Mouse (Mus musculus): ENCODE results near the gene Krtap4-8. TPM values are rescaled to one million over a fixed set of nuclear protein-coding genes. Genes with fewer than 3 reads are reported as not detected.
"Not testable (repeated sequence)": the region's sequence is repeated elsewhere in the genome, so short reads cannot be mapped to it uniquely, and the experiment has no call there.

The Krtap4-8 gene
- not detected in 2 replicates for polyA plus RNA-seq (2014; fragmentation: Nextera tagmentation; extraction: Ambion mirVana)

GRCm38 (mm10) chr11:99780604-99781003, at the start of gene Krtap4-8:
Gene Krtap4-8, minus strand, starts transcription at chr11:99780704.
- Histone ChIP-seq H3K4me1 (ENCODE audit: control insufficient read depth, insufficient read depth, low read length) (no peaks in the 10 kb centered on the region), H3K9ac (replicated peaks; ENCODE audit: low read depth, low read length) (no peak within 1 kb of the TSS), H3K4me2 (ENCODE audit: low read depth, low read length) (no peak within 1 kb of the TSS), H3K36me3 (ENCODE audit: control insufficient read depth, insufficient read depth, low read length) (no peaks in the 10 kb centered on the region), H3K9me3 (ENCODE audit: control insufficient read depth, low read length) (no peaks in the 10 kb centered on the region), H3K27me3 (ENCODE audit: control insufficient read depth, insufficient read depth, low read length) (no peaks in the 10 kb centered on the region), H3K4me3 (ENCODE audit: low read depth, low read length) (no peak within 1 kb of the TSS), H3K27ac (ENCODE audit: low read depth, low read length) (no peak within 1 kb of the TSS)
- whole genome bisulfite sequencing: 97% methylated on average over 2 of the region's 2 CpGs
- ATAC-seq (ENCODE audit: low read depth): no peak

GRCm38 (mm10) chr11:99815566-99815965, 35.1 kb upstream of the Krtap4-8 start, which contains the start of gene Gm11564:
Gene Gm11564, minus strand, starts transcription at chr11:99815666.
- not testable (repeated sequence) for H3K4me1 ChIP-seq (ENCODE audit: control insufficient read depth, insufficient read depth, low read length); H3K4me3 ChIP-seq (ENCODE audit: low read depth, low read length); H3K27me3 ChIP-seq (ENCODE audit: control insufficient read depth, insufficient read depth, low read length); H3K4me2 ChIP-seq (ENCODE audit: low read depth, low read length); H3K9me3 ChIP-seq (ENCODE audit: control insufficient read depth, low read length); H3K36me3 ChIP-seq (ENCODE audit: control insufficient read depth, insufficient read depth, low read length); H3K27ac ChIP-seq (ENCODE audit: low read depth, low read length); H3K9ac ChIP-seq (replicated peaks; ENCODE audit: low read depth, low read length); ATAC-seq (ENCODE audit: low read depth)
- WGBS: 89% methylated on average over 2 of the region's 2 CpGs

- not testable (repeated sequence) for H3K27ac ChIP-seq (ENCODE audit: low read depth, low read length); H3K36me3 ChIP-seq (ENCODE audit: control insufficient read depth, insufficient read depth, low read length); H3K4me1 ChIP-seq (ENCODE audit: control insufficient read depth, insufficient read depth, low read length); ATAC-seq (ENCODE audit: low read depth); H3K9me3 ChIP-seq (ENCODE audit: control insufficient read depth, low read length); H3K4me3 ChIP-seq (ENCODE audit: low read depth, low read length); H3K4me2 ChIP-seq (ENCODE audit: low read depth, low read length); H3K27me3 ChIP-seq (ENCODE audit: control insufficient read depth, insufficient read depth, low read length); H3K9ac ChIP-seq (replicated peaks; ENCODE audit: low read depth, low read length)
These were observed 29.3 kb upstream of the Krtap4-8 start, which contains the start of gene Krtap4-13 for GRCm38 (mm10) chr11:99809792-99810191. Gene Krtap4-13, minus strand, starts transcription at chr11:99809892.

- H3K27ac ChIP-seq (ENCODE audit: low read depth, low read length); H3K4me3 ChIP-seq (ENCODE audit: low read depth, low read length); H3K36me3 ChIP-seq (ENCODE audit: control insufficient read depth, insufficient read depth, low read length); H3K4me2 ChIP-seq (ENCODE audit: low read depth, low read length); ATAC-seq (ENCODE audit: low read depth); H3K9ac ChIP-seq (replicated peaks; ENCODE audit: low read depth, low read length); H3K4me1 ChIP-seq (ENCODE audit: control insufficient read depth, insufficient read depth, low read length); H3K27me3 ChIP-seq (ENCODE audit: control insufficient read depth, insufficient read depth, low read length); H3K9me3 ChIP-seq (ENCODE audit: control insufficient read depth, low read length): not testable (repeated sequence)
- no CpG with 5 or more reads among the region's 1 CpGs for WGBS
These were observed 23.8 kb upstream of the Krtap4-8 start, which contains the start of gene Gm11554 for GRCm38 (mm10) chr11:99804346-99804745. Gene Gm11554, minus strand, starts transcription at chr11:99804446.

GRCm38 (mm10) chr11:99798832-99799231, 18.3 kb upstream of the Krtap4-8 start, which contains the start of gene Gm11569:
Gene Gm11569, minus strand, starts transcription at chr11:99798932.
- not testable (repeated sequence) for H3K9ac ChIP-seq (replicated peaks; ENCODE audit: low read depth, low read length); H3K4me2 ChIP-seq (ENCODE audit: low read depth, low read length); ATAC-seq (ENCODE audit: low read depth); H3K27ac ChIP-seq (ENCODE audit: low read depth, low read length); H3K36me3 ChIP-seq (ENCODE audit: control insufficient read depth, insufficient read depth, low read length); H3K4me3 ChIP-seq (ENCODE audit: low read depth, low read length); H3K4me1 ChIP-seq (ENCODE audit: control insufficient read depth, insufficient read depth, low read length); H3K9me3 ChIP-seq (ENCODE audit: control insufficient read depth, low read length); H3K27me3 ChIP-seq (ENCODE audit: control insufficient read depth, insufficient read depth, low read length)
- WGBS: no CpG with 5 or more reads among the region's 1 CpGs

GRCm38 (mm10) chr11:99793367-99793766, 12.9 kb upstream of the Krtap4-8 start, which contains the start of gene Gm11596:
Gene Gm11596, minus strand, starts transcription at chr11:99793467.
- WGBS: 81% methylated on average over 2 of the region's 2 CpGs
- Histone ChIP-seq H3K4me3 (ENCODE audit: low read depth, low read length) (no peak within 1 kb of the TSS), H3K27me3 (ENCODE audit: control insufficient read depth, insufficient read depth, low read length) (no peaks in the 10 kb centered on the region), H3K9ac (replicated peaks; ENCODE audit: low read depth, low read length) (no peak within 1 kb of the TSS), H3K9me3 (ENCODE audit: control insufficient read depth, low read length) (no peaks in the 10 kb centered on the region), H3K36me3 (ENCODE audit: control insufficient read depth, insufficient read depth, low read length) (no peaks in the 10 kb centered on the region), H3K4me2 (ENCODE audit: low read depth, low read length) (no peak within 1 kb of the TSS), H3K27ac (ENCODE audit: low read depth, low read length) (no peak within 1 kb of the TSS), H3K4me1 (ENCODE audit: control insufficient read depth, insufficient read depth, low read length) (no peaks in the 10 kb centered on the region)
- ATAC-seq (ENCODE audit: low read depth): no peak

GRCm38 (mm10) chr11:99784900-99785299, 4.4 kb upstream of the Krtap4-8 start, which contains the start of gene Krtap4-9:
Gene Krtap4-9, plus strand, starts transcription at chr11:99785200.
- H3K4me2 ChIP-seq (ENCODE audit: low read depth, low read length); H3K4me1 ChIP-seq (ENCODE audit: control insufficient read depth, insufficient read depth, low read length); H3K36me3 ChIP-seq (ENCODE audit: control insufficient read depth, insufficient read depth, low read length); H3K27ac ChIP-seq (ENCODE audit: low read depth, low read length); H3K9me3 ChIP-seq (ENCODE audit: control insufficient read depth, low read length); H3K27me3 ChIP-seq (ENCODE audit: control insufficient read depth, insufficient read depth, low read length); H3K4me3 ChIP-seq (ENCODE audit: low read depth, low read length); H3K9ac ChIP-seq (replicated peaks; ENCODE audit: low read depth, low read length); ATAC-seq (ENCODE audit: low read depth): not testable (repeated sequence)

- no peaks in the 10 kb centered on the region for H3K27me3 ChIP-seq (ENCODE audit: control insufficient read depth, insufficient read depth, low read length)
- no peaks in the 10 kb centered on the region for H3K36me3 ChIP-seq (ENCODE audit: control insufficient read depth, insufficient read depth, low read length)
- no peak overlapping the region for H3K4me3 ChIP-seq (ENCODE audit: low read depth, low read length)
- no peak overlapping the region for H3K4me2 ChIP-seq (ENCODE audit: low read depth, low read length)
- WGBS: 30% methylated on average over 7 of the region's 7 CpGs
- H3K27ac ChIP-seq (ENCODE audit: low read depth, low read length): no peak overlapping the region
- ATAC-seq (ENCODE audit: low read depth): no peak
- no peaks in the 10 kb centered on the region for H3K4me1 ChIP-seq (ENCODE audit: control insufficient read depth, insufficient read depth, low read length)
- H3K9me3 ChIP-seq (ENCODE audit: control insufficient read depth, low read length): no peaks in the 10 kb centered on the region
- H3K9ac ChIP-seq (replicated peaks; ENCODE audit: low read depth, low read length): no peak overlapping the region
These were observed 2.1 kb downstream of the Krtap4-8 start for GRCm38 (mm10) chr11:99778401-99778800.

- H3K9ac ChIP-seq (replicated peaks; ENCODE audit: low read depth, low read length); H3K27me3 ChIP-seq (ENCODE audit: control insufficient read depth, insufficient read depth, low read length); ATAC-seq (ENCODE audit: low read depth); H3K4me2 ChIP-seq (ENCODE audit: low read depth, low read length); H3K36me3 ChIP-seq (ENCODE audit: control insufficient read depth, insufficient read depth, low read length); H3K4me3 ChIP-seq (ENCODE audit: low read depth, low read length); H3K4me1 ChIP-seq (ENCODE audit: control insufficient read depth, insufficient read depth, low read length); H3K27ac ChIP-seq (ENCODE audit: low read depth, low read length); H3K9me3 ChIP-seq (ENCODE audit: control insufficient read depth, low read length): not testable (repeated sequence)
These were observed 7.7 kb downstream of the Krtap4-8 start, which contains the start of gene Gm11595 for GRCm38 (mm10) chr11:99772813-99773212. Gene Gm11595, minus strand, starts transcription at chr11:99772913.
